Mouse (Mus musculus) neural tube, embryonic 12.5 days (tissue): ENCODE data around the gene C2cd3. TPM values are rescaled to one million over a fixed set of nuclear protein-coding genes. Genes with fewer than 3 reads are reported as not detected.

Experiments
- ATAC-seq: fragments of 200-750 bp; cut with Nextera tagmentation; 2 replicates; pipeline ENCODE4 v1.8.0; 2017; ENCODE audit warnings: low read depth, mild to moderate bottlenecking, moderate TSS enrichment, moderate library complexity; ENCODE audit not compliant: low FRiP score
- H3K27ac ChIP-seq: fragments of 300-500 bp; sonication (generic); 2 replicates; pipeline ENCODE4 v1.5.1; 2016
- H3K27me3 ChIP-seq: fragments of 300-500 bp; sonication (generic); replicated peaks from 2 replicates; pipeline ENCODE4 v1.6.1; 2016; ENCODE audit warnings: mild to moderate bottlenecking
- H3K36me3 ChIP-seq: fragments of 300-500 bp; sonication (generic); 2 replicates; pipeline ENCODE4 v1.6.1; 2016; ENCODE audit warnings: mild to moderate bottlenecking
- H3K4me1 ChIP-seq: fragments of 300-500 bp; sonication (generic); 2 replicates; pipeline ENCODE4 v1.6.1; 2016
- H3K4me2 ChIP-seq: fragments of 300-500 bp; sonication (generic); replicated peaks from 2 replicates; pipeline ENCODE4 v1.6.1; 2016; ENCODE audit warnings: mild to moderate bottlenecking
- H3K4me3 ChIP-seq: fragments of 300-500 bp; sonication (generic); 2 replicates; pipeline ENCODE4 v1.5.1; 2016
- H3K9ac ChIP-seq: fragments of 300-500 bp; sonication (generic); 2 replicates; pipeline ENCODE4 v1.6.1; 2016; ENCODE audit warnings: mild to moderate bottlenecking
- H3K9me3 ChIP-seq: fragments of 300-500 bp; sonication (generic); 2 replicates; pipeline ENCODE4 v1.6.1; 2016; ENCODE audit warnings: mild to moderate bottlenecking
- WGBS: fragments of 180-500 bp; shearing (Covaris S2); methylation state at CpG from one replicate; pipeline ENCODE4 v1.1.7; 2016; 5-methylcytosine and 5-hydroxymethylcytosine counted together
- polyA plus RNA-seq: library from polyadenylated mRNA; unstranded; fragments of >200 nt; fragmentation: Nextera tagmentation; extraction: Ambion mirVana; gene quantifications from 2 replicates; pipeline ENCODE4 v1.2.1, GENCODE M21; 2016

C2cd3 gene
- 28.9 and 30.0 TPM in 2 replicates for polyA plus RNA-seq

DNA sequence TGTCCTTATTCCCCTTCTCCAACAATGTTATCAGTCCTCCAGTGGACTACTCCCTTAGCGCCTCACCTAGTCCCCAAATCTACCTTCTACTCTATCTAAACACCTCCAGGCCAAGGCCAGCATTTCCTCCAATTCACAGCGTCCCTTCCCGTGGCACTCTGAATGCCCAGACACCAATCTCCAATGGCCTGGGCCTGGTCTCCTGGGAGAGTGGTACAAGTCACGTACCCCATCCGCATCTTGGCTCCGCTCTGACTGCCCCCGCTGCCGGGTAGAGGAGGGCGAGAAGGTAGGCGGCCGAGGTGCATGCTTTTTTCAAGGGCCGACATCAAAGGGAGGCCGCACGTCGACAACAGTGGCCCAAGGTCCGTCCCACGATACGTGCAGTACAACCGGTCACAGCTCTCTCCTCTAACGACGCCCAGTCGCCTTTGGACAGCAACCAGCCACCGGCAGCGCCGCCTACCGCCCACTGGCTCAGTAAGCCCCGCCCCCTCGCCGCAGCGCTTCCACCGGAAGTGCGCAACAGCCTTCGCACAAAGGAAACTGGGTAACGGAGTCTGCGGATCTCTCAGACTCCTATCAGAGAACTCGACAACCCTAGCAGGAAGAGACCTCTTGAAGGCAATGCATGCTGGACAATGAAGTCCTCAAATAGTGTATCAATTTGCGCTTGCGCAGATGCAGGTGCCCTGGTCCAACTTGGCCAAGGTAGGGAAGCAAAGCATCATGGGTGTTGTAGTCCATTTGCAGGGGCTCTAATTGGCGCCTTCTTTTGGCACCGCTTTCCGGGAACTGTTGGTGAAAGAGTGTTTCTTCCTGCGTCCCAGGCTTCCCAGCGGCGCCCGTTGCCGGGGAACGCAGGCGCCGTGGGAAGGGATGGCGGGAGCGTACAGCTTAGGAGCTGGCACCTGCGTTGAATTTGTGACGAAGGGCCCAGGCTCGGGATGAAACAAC, at the start of gene C2cd3, which contains the start of gene Ppme1:
Gene C2cd3 (plus strand): TSS at position 739 of the 957 bp plus-strand sequence.
Gene Ppme1 (minus strand): TSS at position 813 of the 957 bp plus-strand sequence.
- ATAC-seq, result peak; percentile 97
- peaks cover 22% of the 10 kb centered on the region for H3K4me1 ChIP-seq

DNA sequence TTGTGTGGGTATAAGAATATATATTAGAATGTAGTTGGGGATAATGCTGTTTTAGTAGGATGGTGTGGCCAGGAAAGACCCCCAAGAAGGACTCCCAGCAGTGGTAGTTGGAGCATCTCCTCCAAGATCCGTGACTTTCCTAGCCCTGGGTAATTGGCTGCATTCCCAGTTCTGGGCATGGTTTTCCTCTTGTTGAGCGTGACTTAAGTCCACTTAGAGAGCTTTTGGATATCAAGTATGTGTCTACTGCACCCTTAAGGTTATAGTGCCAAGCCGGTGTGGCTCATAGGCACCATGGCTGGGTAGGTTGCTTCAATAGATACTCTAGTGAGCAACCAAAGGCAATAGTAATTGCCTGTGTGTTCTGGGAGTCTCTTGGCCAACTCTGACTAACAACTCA, 48.3 kb upstream of the C2cd3 start:
- Histone ChIP-seq H3K4me3 (no peak overlapping the region), H3K27ac (no peak overlapping the region), H3K36me3 (peaks cover 37% of the 10 kb centered on the region), H3K27me3 (no peaks in the 10 kb centered on the region), H3K9me3 (no peaks in the 10 kb centered on the region), H3K4me1 (no peaks in the 10 kb centered on the region), H3K4me2 (no peak overlapping the region), H3K9ac (no peak overlapping the region)
- ATAC-seq, result no peak
- WGBS, result 95% methylated on average over 3 of the region's 3 CpGs

More for the DNA sequence above, at the start of gene C2cd3, which contains the start of gene Ppme1:
- Histone ChIP-seq H3K4me2 (peak within 1 kb of the TSS; percentile 76), H3K27ac (peak within 1 kb of the TSS; percentile 70), H3K36me3 (peaks cover 14% of the 10 kb centered on the region; the same call in 1 of the 2 replicates), H3K9me3 (no peaks in the 10 kb centered on the region), H3K9ac (peak within 1 kb of the TSS; percentile 71), H3K27me3 (no peaks in the 10 kb centered on the region), H3K4me3 (peak within 1 kb of the TSS; percentile 70)
- WGBS, result under 1% methylated on average over 54 of the region's 54 CpGs

DNA sequence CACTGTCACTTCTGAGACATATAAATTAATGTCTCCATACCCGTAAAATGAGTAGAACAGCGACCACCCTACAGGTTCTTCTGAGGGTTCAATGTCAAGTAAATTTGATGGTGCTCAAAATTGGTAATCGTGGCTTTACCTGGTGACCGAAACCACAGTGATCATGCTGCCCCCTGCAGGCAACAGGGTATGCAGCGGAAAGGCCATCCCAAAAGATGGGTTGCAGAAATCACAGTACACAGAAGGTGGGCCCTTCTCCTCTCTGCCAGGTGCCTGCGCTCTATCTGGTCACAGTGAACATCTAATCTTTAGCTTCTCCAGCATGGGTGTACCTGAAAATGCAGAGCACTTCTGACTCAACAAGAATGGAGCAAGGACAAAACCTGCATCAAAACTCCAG, 46.6 kb upstream of the C2cd3 start:
- Histone ChIP-seq H3K9ac (no peak overlapping the region), H3K4me2 (no peak overlapping the region), H3K27me3 (no peaks in the 10 kb centered on the region), H3K4me3 (no peak overlapping the region), H3K9me3 (no peaks in the 10 kb centered on the region), H3K36me3 (peaks cover 43% of the 10 kb centered on the region), H3K4me1 (no peaks in the 10 kb centered on the region), H3K27ac (no peak overlapping the region)
- no peak for ATAC-seq
- 73% methylated on average over 6 of the region's 6 CpGs for WGBS

DNA sequence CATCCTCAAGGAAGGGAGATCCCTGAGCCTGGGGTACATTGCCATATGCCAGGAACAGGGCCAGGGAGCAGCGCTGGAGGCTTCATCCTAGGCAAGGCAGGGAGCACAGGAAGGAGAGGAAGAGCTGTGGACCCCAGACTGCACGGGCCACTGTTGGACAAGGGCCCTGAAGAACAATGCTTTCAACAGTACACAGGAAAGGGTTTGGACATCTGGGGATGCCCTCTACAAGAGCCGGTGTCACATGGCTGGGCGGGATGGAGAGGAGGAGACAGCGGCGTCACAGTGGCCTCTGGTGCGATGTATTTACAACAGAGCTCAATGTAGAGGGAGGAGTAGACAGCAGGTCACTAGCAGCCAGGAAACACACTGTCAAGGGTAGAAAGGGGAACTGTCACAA, 44.5 kb upstream of the C2cd3 start:
- ATAC-seq, result no peak
- no peak overlapping the region for H3K4me3 ChIP-seq
- H3K4me1 ChIP-seq, result no peaks in the 10 kb centered on the region
- H3K9me3 ChIP-seq, result no peaks in the 10 kb centered on the region
- H3K27me3 ChIP-seq, result no peaks in the 10 kb centered on the region
- no peak overlapping the region for H3K27ac ChIP-seq
- H3K9ac ChIP-seq, result no peak overlapping the region
- WGBS, result 89% methylated on average over 7 of the region's 7 CpGs
- no peak overlapping the region for H3K4me2 ChIP-seq
- H3K36me3 ChIP-seq, result peaks cover 61% of the 10 kb centered on the region

DNA sequence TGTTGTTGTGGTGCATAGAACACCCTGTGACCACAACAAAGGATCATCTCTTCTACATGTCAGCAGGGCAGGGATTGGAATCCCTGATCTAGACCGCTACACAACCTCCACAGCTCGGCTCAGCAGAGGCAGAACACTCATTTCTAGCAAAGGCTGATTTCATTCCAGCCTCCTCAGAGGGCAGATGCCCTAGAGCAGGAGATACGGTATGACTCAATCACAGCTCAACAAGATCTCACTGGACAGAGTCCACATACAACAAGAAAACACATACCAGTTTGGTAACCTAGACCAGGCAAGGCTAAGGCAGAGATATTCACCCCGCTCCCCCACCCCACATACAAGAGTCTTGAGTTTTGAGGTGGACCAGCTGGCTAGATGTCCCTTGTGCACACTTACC, 43.4 kb upstream of the C2cd3 start:
- H3K36me3 ChIP-seq, result peaks cover 71% of the 10 kb centered on the region
- H3K4me1 ChIP-seq, result no peaks in the 10 kb centered on the region
- no peak for ATAC-seq
- H3K9me3 ChIP-seq, result no peaks in the 10 kb centered on the region
- H3K4me2 ChIP-seq, result no peak overlapping the region
- no peaks in the 10 kb centered on the region for H3K27me3 ChIP-seq
- WGBS, result 94% methylated on average over 4 of the region's 4 CpGs
- no peak overlapping the region for H3K4me3 ChIP-seq
- H3K9ac ChIP-seq, result no peak overlapping the region
- no peak overlapping the region for H3K27ac ChIP-seq

DNA sequence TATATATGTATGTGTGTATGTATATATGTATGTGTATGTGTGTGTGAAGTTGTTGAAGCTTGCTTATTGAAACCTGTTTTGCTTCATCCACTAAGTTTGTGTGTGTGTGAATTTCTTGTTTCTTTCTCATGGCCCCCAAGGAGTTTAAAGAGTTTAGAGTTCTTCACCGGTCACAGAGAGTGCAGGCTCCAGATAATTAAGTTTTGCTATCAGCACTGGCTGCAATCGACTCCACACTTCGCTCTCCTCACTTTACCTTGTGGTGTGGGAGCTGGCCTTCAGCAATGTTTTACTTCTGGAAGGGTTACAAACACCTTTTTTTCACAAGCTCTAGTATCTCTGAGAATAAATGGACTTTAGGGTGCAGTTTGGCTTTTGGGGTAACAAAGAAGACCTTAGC, 40.8 kb upstream of the C2cd3 start:
- Histone ChIP-seq H3K9ac (no peak overlapping the region), H3K4me3 (no peak overlapping the region), H3K4me1 (no peaks in the 10 kb centered on the region), H3K4me2 (no peak overlapping the region), H3K9me3 (no peaks in the 10 kb centered on the region), H3K27ac (no peak overlapping the region), H3K27me3 (no peaks in the 10 kb centered on the region), H3K36me3 (peaks cover 81% of the 10 kb centered on the region)
- no peak for ATAC-seq
- WGBS, result 98% methylated on average over 3 of the region's 3 CpGs

DNA sequence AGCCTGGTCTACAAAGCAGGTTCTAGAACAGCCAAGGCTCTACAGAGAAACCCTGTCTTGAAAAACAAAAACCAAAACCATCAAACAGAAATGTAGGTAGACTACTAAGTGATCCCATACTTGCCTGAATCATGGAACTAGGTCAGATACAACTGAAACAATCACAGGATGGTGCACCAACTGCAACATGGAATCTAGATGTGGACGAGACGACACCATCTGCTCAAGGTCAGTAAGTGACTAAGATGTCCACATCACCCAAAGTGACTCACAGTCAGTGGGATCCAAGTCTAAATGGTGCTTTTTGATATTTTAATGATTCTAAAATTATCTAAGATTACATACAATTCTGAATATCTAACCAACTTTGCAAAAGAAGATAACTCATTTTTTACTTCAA, 36.1 kb upstream of the C2cd3 start:
- H3K4me2 ChIP-seq, result no peak overlapping the region
- no peak overlapping the region for H3K9ac ChIP-seq
- H3K36me3 ChIP-seq, result peaks cover 87% of the 10 kb centered on the region
- no peak overlapping the region for H3K27ac ChIP-seq
- no peaks in the 10 kb centered on the region for H3K27me3 ChIP-seq
- WGBS, result 95% methylated on average over 2 of the region's 2 CpGs
- H3K9me3 ChIP-seq, result no peaks in the 10 kb centered on the region
- ATAC-seq, result no peak
- no peak overlapping the region for H3K4me3 ChIP-seq
- no peaks in the 10 kb centered on the region for H3K4me1 ChIP-seq

DNA sequence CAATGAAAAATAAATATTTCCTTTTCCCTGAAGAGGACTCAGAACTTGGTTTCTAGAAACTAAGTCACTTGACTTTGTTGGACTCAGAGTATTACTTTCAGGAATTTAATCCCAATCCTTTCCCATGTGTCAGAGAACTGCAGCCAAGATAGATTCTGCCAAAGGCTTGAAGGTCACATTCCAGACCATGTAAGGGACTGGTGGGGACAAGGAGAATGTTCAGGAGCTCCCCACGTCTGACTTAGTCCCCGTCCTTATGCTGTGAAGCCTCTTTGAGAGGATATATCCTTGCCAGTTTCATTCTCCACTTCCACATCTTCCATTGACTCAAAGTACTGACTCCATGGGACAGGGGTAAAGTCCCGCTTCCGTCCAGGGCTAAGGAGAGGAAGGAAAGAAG, 17.0 kb upstream of the C2cd3 start:
- Histone ChIP-seq H3K27ac (no peak overlapping the region), H3K4me3 (no peak overlapping the region), H3K36me3 (peaks cover 11% of the 10 kb centered on the region), H3K4me2 (no peak overlapping the region), H3K4me1 (no peaks in the 10 kb centered on the region), H3K9me3 (no peaks in the 10 kb centered on the region), H3K27me3 (no peaks in the 10 kb centered on the region), H3K9ac (no peak overlapping the region)
- 90% methylated on average over 4 of the region's 4 CpGs for WGBS
- no peak for ATAC-seq

DNA sequence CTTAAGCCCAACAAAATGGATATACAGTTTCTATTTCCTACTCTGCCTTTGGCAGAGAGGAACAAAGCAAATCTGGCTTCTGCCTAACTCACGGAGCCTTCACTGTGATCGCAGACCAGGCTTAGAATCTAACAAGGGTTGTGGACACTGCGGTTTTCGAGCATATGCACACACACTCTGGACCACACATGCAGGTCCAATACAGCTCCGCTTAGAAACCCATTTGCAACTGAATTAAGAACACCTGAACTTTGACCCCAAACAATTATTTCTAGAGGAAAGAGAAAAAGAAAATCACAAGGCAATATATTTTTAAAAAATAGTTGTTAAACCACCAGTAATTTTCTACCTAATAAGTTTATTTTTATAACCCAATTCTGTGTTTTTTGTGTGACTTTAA, 15.7 kb upstream of the C2cd3 start:
- no peaks in the 10 kb centered on the region for H3K4me1 ChIP-seq
- no peak overlapping the region for H3K27ac ChIP-seq
- H3K27me3 ChIP-seq, result no peaks in the 10 kb centered on the region
- no peaks in the 10 kb centered on the region for H3K9me3 ChIP-seq
- no peak overlapping the region for H3K4me3 ChIP-seq
- no peak for ATAC-seq
- 81% methylated on average over 5 of the region's 5 CpGs for WGBS
- no peak overlapping the region for H3K4me2 ChIP-seq
- peaks cover 9% of the 10 kb centered on the region for H3K36me3 ChIP-seq
- H3K9ac ChIP-seq, result no peak overlapping the region

DNA sequence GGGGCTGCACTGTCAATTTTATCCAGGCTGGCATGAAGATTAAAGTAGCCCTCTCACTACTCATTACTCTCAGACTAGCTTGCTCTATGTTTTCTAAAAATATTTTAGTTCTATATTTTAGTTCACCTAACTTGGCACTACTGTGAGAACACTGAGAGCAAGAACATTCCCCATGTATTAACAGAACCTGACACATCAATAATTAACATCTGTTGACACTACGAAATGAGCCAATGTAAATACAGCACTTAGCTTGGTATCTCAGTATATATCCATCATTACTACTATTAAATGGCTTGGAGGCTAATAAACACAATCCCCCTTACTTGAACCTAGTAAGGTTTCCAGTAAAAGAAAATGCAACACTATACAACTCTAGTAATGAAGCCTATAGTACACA, 15.3 kb upstream of the C2cd3 start:
- Histone ChIP-seq H3K4me2 (no peak overlapping the region), H3K9ac (no peak overlapping the region), H3K27ac (no peak overlapping the region), H3K36me3 (peaks cover 8% of the 10 kb centered on the region), H3K4me1 (no peaks in the 10 kb centered on the region), H3K27me3 (no peaks in the 10 kb centered on the region), H3K9me3 (no peaks in the 10 kb centered on the region), H3K4me3 (no peak overlapping the region)
- no peak for ATAC-seq
- 95% methylated on average over 1 of the region's 1 CpGs for WGBS

DNA sequence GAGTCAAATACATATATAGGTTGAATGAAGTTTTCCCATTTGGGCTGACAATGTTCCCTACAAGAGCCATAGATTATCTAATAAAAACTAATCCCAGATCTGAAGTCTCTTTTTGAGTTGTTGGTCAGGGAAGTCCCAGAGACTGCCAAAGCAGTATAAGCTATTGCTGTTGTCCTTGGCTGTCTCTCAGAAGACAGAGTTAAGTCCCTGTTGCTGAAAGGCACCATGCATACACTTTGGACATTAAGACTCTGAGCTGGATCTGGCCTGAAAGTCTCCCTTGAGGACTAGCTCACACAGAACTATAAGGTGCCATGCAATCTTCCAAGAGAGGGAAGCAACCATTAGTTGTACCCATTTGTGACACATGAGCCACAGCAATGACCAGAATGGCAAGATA, 14.2 kb upstream of the C2cd3 start:
- ATAC-seq, result no peak
- Histone ChIP-seq H3K36me3 (peaks cover 6% of the 10 kb centered on the region), H3K27me3 (no peaks in the 10 kb centered on the region), H3K4me2 (no peak overlapping the region), H3K4me1 (no peaks in the 10 kb centered on the region), H3K27ac (no peak overlapping the region), H3K9ac (no peak overlapping the region), H3K4me3 (no peak overlapping the region), H3K9me3 (no peaks in the 10 kb centered on the region)

DNA sequence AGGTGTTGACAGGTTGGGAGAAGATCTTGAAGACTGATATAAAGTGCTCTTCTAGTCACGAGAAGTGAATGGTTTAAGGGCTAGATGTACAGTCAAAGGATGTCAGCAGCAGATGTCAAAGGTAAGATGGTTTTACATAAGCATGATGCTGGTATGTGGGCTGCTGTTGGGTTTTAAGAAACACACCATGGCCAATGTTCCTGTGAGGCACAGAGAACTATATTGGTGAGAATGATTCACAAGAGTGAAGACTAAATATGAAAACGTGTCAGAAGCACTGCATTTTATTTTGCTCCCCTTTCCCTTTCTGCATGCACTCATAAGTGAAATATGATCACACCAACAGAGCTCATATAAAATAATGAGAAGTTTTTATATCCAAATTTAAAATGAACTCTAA, 8.9 kb upstream of the C2cd3 start:
- Histone ChIP-seq H3K9ac (no peak overlapping the region), H3K36me3 (no peaks in the 10 kb centered on the region)
- WGBS, result 87% methylated on average over 2 of the region's 2 CpGs

DNA sequence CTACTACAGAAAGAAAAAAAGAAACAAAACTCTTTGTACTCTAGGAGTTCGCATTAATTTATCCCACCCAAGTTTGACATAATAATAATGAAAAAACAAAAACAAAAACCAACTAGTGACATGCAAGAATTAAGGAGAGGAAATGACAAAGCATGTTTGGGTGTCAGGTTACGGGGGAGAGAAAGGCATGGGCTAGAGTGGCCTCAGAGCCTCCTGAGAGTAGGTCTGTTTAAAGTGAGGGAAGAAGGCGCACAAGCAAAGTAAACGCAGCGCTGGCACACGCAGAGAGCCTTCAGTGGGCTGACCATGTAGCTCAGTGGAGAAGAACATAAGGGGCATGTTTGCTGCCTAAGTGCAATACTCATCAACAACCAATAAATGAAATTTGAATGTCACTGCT, 7.1 kb upstream of the C2cd3 start:
- no peak for ATAC-seq
- WGBS, result 59% methylated on average over 6 of the region's 6 CpGs

More for the DNA sequence above, 8.9 kb upstream of the C2cd3 start:
- H3K4me1 ChIP-seq, result 0 out of 2 replicates have a peak, but pooled peaks cover 3% of the 10 kb centered on the region
- no peaks in the 10 kb centered on the region for H3K27me3 ChIP-seq
- H3K9me3 ChIP-seq, result no peaks in the 10 kb centered on the region
- no peak overlapping the region for H3K4me2 ChIP-seq
- ATAC-seq, result no peak
- H3K4me3 ChIP-seq, result no peak overlapping the region
- no peak overlapping the region for H3K27ac ChIP-seq

More for the DNA sequence above, 7.1 kb upstream of the C2cd3 start:
- Histone ChIP-seq H3K27me3 (no peaks in the 10 kb centered on the region), H3K4me1 (peaks cover 11% of the 10 kb centered on the region), H3K36me3 (no peaks in the 10 kb centered on the region), H3K4me3 (no peak overlapping the region), H3K4me2 (no peak overlapping the region), H3K9ac (no peak overlapping the region), H3K27ac (no peak overlapping the region), H3K9me3 (no peaks in the 10 kb centered on the region)
